Mouse (Mus musculus) cerebellum, postnatal 25 days (tissue): Measurements from ENCODE around the gene Olfr1424.
"Not testable (repeated sequence)": the region's sequence is repeated elsewhere in the genome, so short reads cannot be mapped to it uniquely, and the experiment has no call there.

Experiments
- DNase-seq, 2 experiments: peaks; one replicate each; pipeline ENCODE4 v3.0.0; 2021; ENCODE audit warnings: mixed read lengths in 2 of 2

Olfr1424 gene

GRCm38 (mm10) chr19:12062582-12062981, at the start of gene Olfr1424:
Olfr1424 (minus strand) TSS chr19:12062682.
- not testable (repeated sequence) for DNase-seq

- DNase-seq, result no peak
These were observed 42.1 kb upstream of the Olfr1424 start for GRCm38 (mm10) chr19:12104541-12104940.

- DNase-seq, result no peak
These were observed 40.8 kb upstream of the Olfr1424 start, which contains the start of gene Olfr1427 for GRCm38 (mm10) chr19:12103234-12103633. Olfr1427 (minus strand) TSS chr19:12103334.

GRCm38 (mm10) chr19:12091913-12092312, 29.4 kb upstream of the Olfr1424 start, which contains the start of gene Olfr1426:
Olfr1426 (minus strand) TSS chr19:12092013.
- no peak for DNase-seq

GRCm38 (mm10) chr19:12077631-12078030, 15.1 kb upstream of the Olfr1424 start, which contains the start of gene Olfr1425:
Olfr1425 (minus strand) TSS chr19:12077731.
- not testable (repeated sequence) for DNase-seq

GRCm38 (mm10) chr19:12069546-12069945, 7.1 kb upstream of the Olfr1424 start:
- not testable (repeated sequence) for DNase-seq

GRCm38 (mm10) chr19:12067806-12068205, 5.3 kb upstream of the Olfr1424 start:
- not testable (repeated sequence) for DNase-seq

GRCm38 (mm10) chr19:12043163-12043562, 19.3 kb downstream of the Olfr1424 start:
- no peak for DNase-seq

GRCm38 (mm10) chr19:12041217-12041616, 21.3 kb downstream of the Olfr1424 start, which contains the start of gene Olfr1423:
Olfr1423 (minus strand) TSS chr19:12041317.
- no peak for DNase-seq

- DNase-seq, result no peak
These were observed 24.8 kb downstream of the Olfr1424 start for GRCm38 (mm10) chr19:12037727-12038126.

GRCm38 (mm10) chr19:12026606-12027005, 35.9 kb downstream of the Olfr1424 start:
- no peak for DNase-seq

- DNase-seq, result no peak
These were observed 37.1 kb downstream of the Olfr1424 start for GRCm38 (mm10) chr19:12025333-12025732.

- no peak for DNase-seq
These were observed 38.3 kb downstream of the Olfr1424 start for GRCm38 (mm10) chr19:12024149-12024548.

- DNase-seq, result no peak
These were observed 46.3 kb downstream of the Olfr1424 start for GRCm38 (mm10) chr19:12016192-12016591.

GRCm38 (mm10) chr19:12015708-12016107, 46.8 kb downstream of the Olfr1424 start:
- DNase-seq, result no peak

- DNase-seq, result peak; percentile 33 to 38
These were observed 49.3 kb downstream of the Olfr1424 start for GRCm38 (mm10) chr19:12013228-12013627.

GRCm38 (mm10) chr19:12012615-12013014, 49.9 kb downstream of the Olfr1424 start:
- no peak for DNase-seq

- DNase-seq, result peak; percentile 87 to 90
These were observed 50.6 kb downstream of the Olfr1424 start for GRCm38 (mm10) chr19:12011560-12012556.

- peak; percentile 82 to 84 for DNase-seq
These were observed 51.4 kb downstream of the Olfr1424 start for GRCm38 (mm10) chr19:12010916-12011559.

GRCm38 (mm10) chr19:12010281-12010771, 52.2 kb downstream of the Olfr1424 start:
- peak; percentile 65 to 71 for DNase-seq

GRCm38 (mm10) chr19:12009501-12010280, 52.8 kb downstream of the Olfr1424 start:
- peak; percentile 75 to 78 for DNase-seq
